Mouse (Mus musculus) mouse embryonic stem cell (cell line): ENCODE measurements around the gene Il1rn.

Experiments
- in situ Hi-C, 2 experiments: fragments of 300-500 bp; cut with MboI; formaldehyde crosslinking; loops; 1 replicate in 1 of 2; 3 replicates in 1 of 2; pipeline ENCODE4 v1.14.3; 2019 to 2020; ENCODE audit warnings: low sequenced_read_pairs in 2 of 2, low pct_unique_long_range_greater_than_20kb in 1 of 2, mixed read lengths in 1 of 2; ENCODE audit not compliant: unreplicated experiment in 1 of 2

Gene Il1rn

DNA sequence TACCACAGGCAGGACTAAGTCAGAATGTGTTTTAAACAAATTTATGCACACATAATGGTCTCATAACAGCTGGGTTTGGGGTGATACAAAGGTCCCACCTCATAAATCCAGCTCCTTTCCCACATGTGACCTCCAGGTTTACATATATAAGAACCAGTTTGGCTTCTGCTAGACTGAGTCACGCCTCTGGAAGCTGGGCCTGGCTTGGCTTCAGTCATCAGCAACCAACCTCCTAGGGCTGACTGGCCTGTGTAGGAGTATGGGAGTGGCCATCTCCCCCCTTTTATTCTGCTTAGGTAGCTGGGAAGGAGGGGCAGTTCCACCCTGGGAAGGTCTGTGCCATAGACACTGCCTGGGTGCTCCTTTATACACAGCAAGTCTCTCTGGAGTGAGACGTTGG, at the start of gene Il1rn:
TSS of gene Il1rn (plus strand) at position 309 of the 400 bp plus-strand sequence.
- in situ Hi-C loops = no loop called here

DNA sequence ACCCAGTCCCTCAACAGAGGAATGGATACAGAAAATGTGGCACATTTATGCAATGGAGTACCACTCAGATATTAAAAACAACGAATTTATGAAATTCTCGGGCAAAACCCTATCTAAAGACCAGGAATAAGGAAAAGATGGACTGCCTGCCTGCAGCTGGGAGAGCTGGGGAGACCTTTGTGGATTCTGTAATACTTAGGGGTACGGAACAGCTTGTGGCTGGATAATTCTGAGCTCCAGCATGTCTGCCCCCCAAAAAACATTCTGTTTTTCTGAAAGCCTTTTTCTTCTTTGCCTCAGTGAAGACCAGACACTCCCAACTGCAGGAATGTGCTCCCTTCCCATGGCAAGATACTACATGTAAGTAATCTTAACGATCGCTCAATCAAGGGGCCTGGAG, 45.8 kb upstream of the Il1rn start, which contains the start of gene Il1f10:
TSS of gene Il1f10 (plus strand) at position 301 of the 400 bp plus-strand sequence.
- in situ Hi-C loops = loop anchor here in 1 of 2 experiments (10.0 kb wide), 1 partner anchor 114 kb away; no protein-coding TSS in a partner anchor

DNA sequence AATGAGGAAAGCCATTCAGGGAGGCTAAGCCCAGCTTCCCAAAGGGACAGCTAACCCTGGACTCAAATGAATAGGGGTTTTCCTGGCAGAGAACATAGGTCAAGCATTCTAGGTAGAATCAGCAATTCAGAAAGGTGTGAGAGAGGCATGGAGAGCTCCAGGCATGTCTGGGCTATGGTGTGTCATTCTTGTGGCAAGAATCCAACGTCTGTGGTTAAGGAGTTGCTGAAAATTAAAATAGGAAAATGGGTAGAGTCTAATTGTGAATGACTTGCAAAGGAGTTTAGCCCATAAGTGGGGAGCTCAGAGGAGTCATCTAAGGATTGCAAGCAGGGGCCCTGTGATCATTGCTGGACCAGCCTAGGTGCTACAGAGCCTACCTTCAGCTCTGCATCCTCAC, 42.0 kb upstream of the Il1rn start:
- in situ Hi-C loops = loop anchor here in 1 of 2 experiments (10.0 kb wide), 1 partner anchor 110 kb away; no protein-coding TSS in a partner anchor

DNA sequence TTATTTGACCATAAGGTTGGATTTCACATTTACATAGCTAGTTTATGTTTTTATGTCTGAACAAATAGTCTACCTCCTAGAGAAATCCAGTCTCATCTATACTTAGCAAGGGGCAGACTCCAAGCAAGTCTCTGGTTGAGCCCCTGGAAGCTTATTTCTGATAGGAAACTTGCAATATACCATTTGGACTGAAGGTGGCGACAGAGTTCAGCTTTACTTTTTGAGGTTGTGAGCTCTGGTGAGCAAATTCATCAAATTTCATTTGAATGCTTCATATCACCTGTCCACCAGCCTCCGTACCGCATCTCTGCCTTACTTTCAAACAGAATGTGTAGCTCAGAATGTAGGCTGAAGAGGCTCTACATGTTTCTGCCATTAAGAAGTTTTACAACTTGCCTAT, 39.8 kb upstream of the Il1rn start:
- in situ Hi-C loops = loop anchor here in 1 of 2 experiments (10.0 kb wide), 1 partner anchor 108 kb away; no protein-coding TSS in a partner anchor

DNA sequence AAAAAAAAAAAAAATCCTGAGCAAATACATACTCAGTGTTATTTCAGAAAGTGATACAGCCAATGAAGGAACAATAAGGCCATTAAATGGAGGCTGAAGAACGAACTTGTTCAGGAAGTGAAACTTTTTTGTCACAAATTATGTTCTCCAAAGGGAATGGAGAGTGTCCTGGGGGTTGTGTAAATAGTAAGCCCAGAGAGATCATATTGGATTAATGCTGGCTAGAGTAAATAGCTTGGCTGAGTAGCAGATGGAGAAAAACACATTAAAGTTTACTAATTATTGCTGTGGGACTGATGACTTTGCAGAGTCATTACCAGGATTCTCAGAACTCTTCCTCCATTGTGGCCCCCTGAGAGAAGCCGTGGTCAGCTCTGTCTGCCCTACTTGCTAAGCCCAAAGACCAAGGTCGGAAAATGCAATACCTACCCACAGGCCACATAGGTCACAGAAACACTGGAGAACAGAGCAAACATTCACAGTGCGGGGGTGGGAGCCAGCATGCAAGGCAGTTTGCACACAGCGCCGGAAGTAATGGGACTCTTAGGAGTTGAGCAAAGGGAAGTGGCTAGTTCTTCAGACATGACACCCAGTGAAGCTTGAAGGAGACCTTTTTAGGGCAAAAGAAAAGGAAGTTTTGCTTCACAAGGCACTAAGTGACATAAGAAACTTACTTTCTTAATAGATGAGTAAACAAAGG, 25.2 kb upstream of the Il1rn start:
- in situ Hi-C loops = no loop called here

DNA sequence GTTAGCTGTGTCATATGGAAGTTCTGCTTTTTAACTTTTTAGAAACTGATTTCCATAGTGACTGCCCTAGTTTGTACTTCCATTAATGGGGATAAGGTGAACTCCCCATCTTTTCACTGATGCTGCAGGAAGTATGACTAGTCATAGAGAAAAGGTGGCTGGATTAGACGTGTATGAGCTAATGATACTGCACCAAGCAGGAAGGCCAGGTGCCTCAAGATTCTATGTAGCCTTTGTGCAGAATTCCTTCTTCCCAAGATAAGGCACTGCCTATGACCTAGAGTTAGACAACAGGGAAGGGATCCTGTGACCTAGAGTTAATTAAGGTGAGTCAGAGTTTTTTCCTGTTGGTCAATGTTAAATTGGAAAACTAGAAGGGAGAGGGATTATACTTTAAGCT, 19.7 kb upstream of the Il1rn start:
- in situ Hi-C loops = no loop called here

DNA sequence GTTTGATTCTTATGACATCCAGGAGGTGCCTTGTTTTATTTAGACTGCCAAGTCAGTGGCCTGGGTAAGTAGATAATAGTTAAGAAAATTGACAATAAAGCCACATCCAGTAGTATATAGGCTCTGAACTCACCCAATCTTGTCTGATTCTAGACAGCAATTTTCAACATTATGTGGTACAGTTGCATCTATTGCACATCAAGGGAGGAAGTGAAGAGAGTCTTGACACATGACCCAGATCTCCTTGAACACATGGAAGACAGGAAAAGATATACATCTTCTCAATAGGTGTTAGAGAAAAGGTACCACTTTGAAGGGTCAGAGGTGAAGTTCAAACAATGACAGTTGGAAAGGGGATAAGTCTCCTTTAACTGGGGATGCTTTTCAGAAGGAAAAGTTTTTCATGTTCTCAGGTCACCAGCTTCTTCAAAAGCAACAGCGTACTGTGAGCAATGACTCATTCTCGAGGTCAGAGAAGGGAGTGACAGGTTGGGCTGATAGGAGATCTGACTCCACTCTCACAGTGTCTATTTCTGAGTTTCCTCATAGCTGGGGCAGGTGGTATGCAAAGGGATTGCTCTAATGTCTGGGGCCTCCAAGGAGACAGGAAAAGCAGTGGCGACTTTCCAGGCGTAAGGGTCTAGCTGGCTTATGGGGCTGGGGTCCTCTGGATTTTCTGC, 18.6 kb upstream of the Il1rn start:
- in situ Hi-C loops = no loop called here

DNA sequence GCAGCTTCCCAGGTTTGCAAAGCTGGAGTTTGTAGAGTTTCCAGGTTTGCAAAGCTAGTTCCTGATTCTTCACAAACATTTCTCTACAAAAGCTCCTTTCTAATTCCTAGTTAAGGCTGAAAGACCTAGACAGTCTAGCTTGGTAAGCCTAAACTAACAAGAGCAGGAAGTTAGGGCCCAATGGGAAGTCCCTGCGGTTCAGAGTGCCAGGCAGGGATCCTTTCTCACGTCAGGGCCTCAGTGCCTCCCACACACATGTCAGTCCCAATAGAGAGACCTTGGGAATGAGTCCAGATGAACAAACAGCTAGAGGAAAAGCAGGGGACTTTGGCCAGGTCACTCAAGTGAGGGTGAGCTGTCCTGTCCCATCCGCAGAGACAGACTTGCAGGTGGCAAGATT, 1.3 kb upstream of the Il1rn start:
- in situ Hi-C loops = no loop called here

DNA sequence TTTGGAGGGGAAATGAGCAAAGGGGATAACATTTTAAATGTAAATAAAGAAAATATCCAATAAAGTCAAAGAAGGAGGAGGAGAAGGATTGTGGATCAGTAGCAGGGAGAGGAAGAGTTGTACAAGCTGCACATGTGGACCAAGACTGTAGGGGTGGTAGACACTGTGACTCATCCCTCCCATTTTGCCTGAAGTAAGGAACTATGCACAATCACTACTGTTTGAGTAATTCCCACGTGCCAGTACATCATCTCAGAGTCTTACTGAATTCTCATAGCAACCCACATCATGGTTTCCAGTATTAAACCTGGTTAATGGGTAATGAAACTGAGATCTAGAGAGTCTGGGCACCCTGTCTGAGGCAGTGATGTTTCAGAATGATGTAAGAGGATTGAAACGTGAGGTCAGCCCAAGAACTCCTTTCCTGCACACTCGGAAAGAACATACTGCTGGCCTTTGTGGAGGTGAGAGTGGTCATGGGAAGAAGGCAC, 4.8 kb downstream of the Il1rn start:
- in situ Hi-C loops = no loop called here

DNA sequence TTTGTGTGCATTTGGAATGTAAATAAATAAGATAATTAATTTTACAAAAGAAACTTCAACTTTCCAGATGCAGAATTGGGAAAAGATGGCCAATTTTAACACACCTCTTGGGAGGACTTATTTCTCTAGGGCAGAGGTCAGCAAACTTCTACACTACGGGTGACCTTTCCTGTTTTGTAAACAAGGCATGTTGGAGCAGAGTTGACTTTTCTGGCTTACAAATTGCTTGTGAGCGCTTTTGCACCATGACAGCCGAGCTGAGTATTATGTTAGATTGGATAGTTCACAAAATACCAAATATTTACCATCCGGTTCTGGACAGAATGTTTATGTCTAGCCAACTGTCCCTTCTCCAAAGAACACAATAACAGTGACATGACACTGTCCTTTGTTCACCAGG, 8.0 kb downstream of the Il1rn start:
- in situ Hi-C loops = no loop called here

DNA sequence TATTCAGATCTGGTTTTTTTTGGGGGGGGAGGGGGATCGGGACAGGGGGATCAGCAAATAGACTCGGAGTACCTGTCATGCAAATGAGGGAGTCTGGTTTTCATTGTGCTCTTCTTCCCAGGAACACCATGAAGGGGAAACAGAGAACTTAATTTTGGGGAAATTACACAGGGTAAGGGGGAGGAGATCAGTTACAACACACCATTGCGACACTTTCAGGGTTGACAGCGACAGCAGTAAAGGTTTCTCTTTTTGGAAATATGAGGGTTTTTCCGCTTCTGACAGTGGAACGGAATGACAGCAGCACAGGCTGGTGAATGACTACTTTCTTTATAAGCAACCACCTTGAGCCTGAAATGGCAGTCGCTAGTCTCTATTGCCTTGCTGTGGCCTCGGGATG, 8.4 kb downstream of the Il1rn start:
- in situ Hi-C loops = no loop called here

DNA sequence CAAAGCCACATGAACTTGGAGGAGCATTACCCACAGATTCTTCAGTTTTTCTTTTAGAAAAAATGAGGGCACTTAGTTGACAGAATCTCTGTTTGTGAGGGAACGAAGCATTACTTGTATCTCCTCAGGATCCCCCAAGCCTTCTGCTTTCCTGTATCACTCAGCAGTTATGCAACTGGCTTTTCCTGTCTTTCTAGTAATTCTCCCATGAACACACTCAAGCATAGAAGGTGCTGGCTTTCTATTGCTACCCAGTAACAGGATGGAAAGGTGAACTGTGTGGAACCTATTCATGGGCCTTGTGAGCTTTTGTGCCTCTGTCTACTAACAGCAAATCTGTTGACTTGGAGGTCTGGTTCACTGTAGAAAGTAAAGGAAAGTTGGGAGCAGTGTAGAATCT, 11.3 kb downstream of the Il1rn start:
- in situ Hi-C loops = no loop called here

DNA sequence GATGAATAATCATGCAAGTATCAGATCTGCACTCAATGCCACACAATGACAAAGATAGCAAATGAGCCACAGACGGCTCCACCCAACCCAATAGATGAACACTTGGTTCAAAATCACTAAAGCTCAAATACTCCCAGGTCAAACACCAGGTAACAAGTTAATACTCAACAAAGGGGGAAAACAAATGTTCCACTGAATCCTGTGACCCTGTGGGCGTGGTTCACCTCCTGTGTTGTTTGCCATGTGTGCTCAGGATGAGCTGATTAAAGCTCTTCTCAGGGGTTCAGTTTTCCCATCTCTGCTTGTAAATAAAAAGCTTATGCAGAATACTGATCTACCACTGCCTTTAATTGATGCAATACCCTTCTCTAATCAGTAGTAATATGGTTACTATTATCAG, 14.5 kb downstream of the Il1rn start:
- in situ Hi-C loops = no loop called here

DNA sequence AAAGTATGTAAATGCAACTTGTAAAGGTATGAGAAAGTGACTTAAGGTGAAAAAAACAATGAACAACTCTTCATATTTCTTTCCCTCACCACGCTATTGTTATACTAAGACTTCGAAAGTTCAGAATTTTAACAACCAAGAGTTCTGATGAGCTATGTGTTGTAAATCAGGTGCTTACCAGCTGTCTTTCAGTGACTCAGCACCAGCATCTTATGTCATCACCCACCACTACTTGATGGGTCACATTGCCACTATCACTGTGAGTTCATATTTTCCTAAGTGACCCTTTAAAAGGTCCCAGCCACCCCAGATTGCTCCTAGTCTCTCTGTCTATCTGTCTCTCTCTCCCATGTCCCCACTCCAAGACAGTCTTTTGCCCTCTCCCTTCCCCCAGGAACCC, 16.4 kb downstream of the Il1rn start:
- in situ Hi-C loops = no loop called here

DNA sequence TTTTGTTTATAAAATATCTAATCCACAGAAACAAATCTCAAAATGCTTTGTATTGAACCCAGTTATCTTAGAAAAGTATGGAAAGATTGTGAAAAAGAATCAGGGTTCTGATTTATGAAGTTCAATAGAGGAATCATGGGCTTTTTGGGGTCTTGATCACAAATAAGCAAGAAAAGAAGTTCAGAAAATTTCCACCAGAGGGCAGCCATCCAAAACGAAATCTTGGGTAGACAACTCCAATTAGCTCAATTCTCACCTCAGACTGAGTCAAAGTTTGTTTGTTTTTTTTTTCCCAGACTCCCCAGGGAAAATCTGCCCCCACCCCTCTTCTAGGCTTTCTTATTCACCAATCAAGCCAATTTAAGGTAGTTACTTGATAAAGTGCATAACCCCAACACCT, 21.0 kb downstream of the Il1rn start:
- in situ Hi-C loops = no loop called here

DNA sequence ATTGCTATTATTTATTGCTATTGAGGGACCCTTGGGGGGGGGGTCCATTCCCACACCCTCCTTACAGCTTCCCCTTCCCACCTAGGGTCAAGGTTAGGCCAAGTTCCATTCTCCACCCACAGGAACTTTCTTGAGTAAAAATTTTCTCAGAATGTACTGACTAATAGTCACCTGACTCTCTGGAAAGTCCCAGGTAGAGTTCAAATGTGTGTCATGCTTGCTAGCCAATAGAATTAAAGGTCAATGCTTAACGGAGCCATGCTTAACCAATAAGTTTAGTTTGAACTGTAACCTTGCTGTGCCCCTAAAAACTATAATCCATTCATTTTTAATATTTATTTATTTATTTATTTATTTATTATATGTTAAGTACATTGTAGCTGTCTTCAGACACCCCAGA, 22.7 kb downstream of the Il1rn start:
- in situ Hi-C loops = no loop called here

DNA sequence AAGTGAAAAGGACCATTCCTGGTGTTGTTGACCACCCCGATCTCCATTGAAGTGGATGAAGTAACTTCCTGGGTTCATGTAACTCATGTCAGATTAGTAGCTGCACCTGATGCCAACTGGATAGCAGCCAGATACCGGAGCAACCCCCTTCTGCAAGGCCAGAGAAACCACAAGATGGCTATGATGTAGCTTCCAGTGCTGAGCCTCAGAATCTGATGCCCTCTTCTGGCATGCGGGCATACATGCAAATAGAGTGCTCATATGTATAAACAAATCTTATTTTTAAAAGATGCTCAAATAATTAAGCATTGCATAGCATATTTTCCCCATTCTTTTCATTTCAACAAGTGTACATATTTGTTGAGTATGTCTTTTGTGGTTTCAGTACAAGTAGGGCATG, 27.2 kb downstream of the Il1rn start:
- in situ Hi-C loops = no loop called here

DNA sequence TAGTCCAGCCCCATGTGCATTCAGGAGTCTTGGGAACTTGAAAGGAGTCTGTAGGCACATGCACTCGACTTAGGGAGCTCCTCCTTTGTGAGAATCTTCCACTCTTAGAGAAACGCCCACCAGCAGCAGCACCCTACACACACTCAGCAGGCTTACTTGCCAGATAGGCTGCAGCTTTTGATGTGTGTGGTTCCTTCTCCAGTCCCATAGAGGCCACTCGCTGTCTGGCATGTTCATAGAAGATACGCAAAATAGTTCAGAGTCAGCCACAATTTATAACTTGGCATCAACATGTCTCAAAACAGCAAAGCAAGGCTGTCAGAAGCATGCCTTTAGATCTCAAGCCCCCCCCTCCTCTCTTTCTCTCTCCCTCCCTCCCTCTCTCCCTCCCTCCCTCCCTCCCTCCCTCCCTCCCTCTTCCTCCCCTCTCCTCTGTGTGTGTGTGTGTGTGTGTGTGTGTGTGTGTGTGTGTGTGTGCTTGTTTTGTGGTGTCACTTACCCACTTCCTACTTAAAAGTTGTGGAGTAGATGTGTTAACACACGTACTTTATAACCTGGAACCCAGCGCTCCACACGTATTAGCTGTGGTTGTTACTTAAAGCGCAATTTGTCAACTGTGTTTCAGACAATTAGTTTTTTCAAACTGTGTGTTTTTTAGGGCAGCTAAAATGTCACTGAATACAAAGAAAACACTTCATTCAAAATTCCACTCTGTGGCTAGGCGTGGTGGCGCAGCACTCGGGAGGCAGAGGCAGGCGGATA, 29.7 kb downstream of the Il1rn start:
- in situ Hi-C loops = no loop called here
